Mouse (Mus musculus) forebrain, embryonic 16.5 days (tissue): ENCODE data around the gene Uggt1. TPM values are rescaled to one million over a fixed set of nuclear protein-coding genes. Genes with fewer than 3 reads are reported as not detected.

Source experiments
- ATAC-seq: fragments of 200-750 bp; cut with Nextera tagmentation; 2 replicates; pipeline ENCODE4 v1.8.0; 2017; ENCODE audit warnings: mild to moderate bottlenecking, moderate library complexity
- H3K27ac ChIP-seq: fragments of 300-500 bp; sonication (generic); 2 replicates; pipeline ENCODE4 v1.5.1; 2014; ENCODE audit warnings: low read length, control low read depth
- H3K27me3 ChIP-seq: fragments of 300-500 bp; sonication (generic); replicated peaks from 2 replicates; pipeline ENCODE4 v1.6.1; 2014; ENCODE audit warnings: low read length; ENCODE audit not compliant: control insufficient read depth, insufficient read depth
- H3K36me3 ChIP-seq: fragments of 300-500 bp; sonication (generic); 2 replicates; pipeline ENCODE4 v1.6.1; 2014; ENCODE audit not compliant: control insufficient read depth, insufficient read depth
- H3K4me1 ChIP-seq: fragments of 300-500 bp; sonication (generic); replicated peaks from 2 replicates; pipeline ENCODE4 v1.6.1; 2014; ENCODE audit warnings: low read length; ENCODE audit not compliant: control insufficient read depth, insufficient read depth
- H3K4me2 ChIP-seq: fragments of 300-500 bp; sonication (generic); 2 replicates; pipeline ENCODE4 v1.6.1; 2014; ENCODE audit warnings: mild to moderate bottlenecking, low read length, control low read depth
- H3K4me3 ChIP-seq: fragments of 300-500 bp; sonication (generic); replicated peaks from 2 replicates; pipeline ENCODE4 v1.5.1; 2014; ENCODE audit warnings: mild to moderate bottlenecking, low read length, control low read depth
- H3K9ac ChIP-seq: fragments of 300-500 bp; sonication (generic); replicated peaks from 2 replicates; pipeline ENCODE4 v1.6.1; 2014; ENCODE audit warnings: low read depth, low read length, control low read depth
- H3K9me3 ChIP-seq: fragments of 300-500 bp; sonication (generic); 2 replicates; pipeline ENCODE4 v1.6.1; 2016; ENCODE audit warnings: low read length; ENCODE audit not compliant: control insufficient read depth
- WGBS: fragments of 180-500 bp; shearing (Covaris S2); extraction: QIAGEN DNeasy Blood & Tissue Kit; methylation state at CpG from one replicate; pipeline ENCODE4 v1.1.7; 2014; 5-methylcytosine and 5-hydroxymethylcytosine counted together
- polyA plus RNA-seq: library from polyadenylated mRNA; unstranded; fragments of >200 nt; fragmentation: Nextera tagmentation; extraction: Ambion mirVana; gene quantifications from 2 replicates; pipeline ENCODE4 v1.2.1, GENCODE M21; 2015

Gene Uggt1
- polyA plus RNA-seq, 1 experiment from 2014 or later = 50.8 TPM

DNA sequence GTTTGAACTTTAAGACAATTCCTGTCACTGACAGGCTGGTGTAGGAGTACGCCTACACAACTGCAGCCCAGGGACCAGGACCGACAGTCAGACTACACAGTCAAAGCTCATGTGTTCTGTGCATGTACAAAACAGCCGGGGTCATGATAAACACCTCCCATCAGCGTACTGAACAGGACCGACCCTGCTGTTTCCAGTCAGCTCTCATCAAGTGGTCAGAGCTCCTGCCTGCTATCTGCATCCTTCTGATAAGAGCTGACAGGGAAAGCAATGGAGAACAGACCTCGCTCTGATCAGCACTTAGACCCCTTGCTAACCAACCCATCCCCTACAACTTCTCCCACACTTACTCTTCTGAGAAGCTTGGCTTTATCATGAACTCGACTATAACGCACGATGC is 83.3 kb downstream of the Uggt1 start:
- no peaks in the 10 kb centered on the region for H3K9me3 ChIP-seq
- H3K9ac ChIP-seq = no peak overlapping the region
- peaks cover 24% of the 10 kb centered on the region; the same call in 1 of the 2 replicates for H3K36me3 ChIP-seq
- no peak overlapping the region for H3K4me2 ChIP-seq
- H3K4me3 ChIP-seq = no peak overlapping the region
- H3K27ac ChIP-seq = no peak overlapping the region
- H3K27me3 ChIP-seq = no peaks in the 10 kb centered on the region
- WGBS = 93% methylated on average over 9 of the region's 9 CpGs
- no peak for ATAC-seq
- H3K4me1 ChIP-seq = no peaks in the 10 kb centered on the region

DNA sequence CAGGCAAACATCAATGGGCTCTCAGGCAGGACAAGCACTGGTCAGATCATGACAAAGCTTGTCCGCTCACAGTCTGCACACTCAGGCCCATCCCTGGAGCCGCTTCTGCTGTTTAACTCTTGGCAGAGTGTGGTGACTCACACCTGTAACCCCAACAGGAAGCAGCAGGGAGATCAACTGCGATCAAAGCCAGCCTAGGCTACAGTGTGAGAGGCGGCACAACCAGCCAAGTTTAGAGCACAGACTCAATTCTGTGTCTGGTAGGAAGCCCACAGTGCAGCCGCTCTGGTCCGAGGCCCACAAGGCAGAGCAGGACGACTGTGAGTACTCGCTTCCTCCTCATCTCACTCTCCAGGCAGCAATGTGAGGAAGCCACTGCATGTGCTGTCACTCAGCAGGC is 84.3 kb downstream of the Uggt1 start:
- Histone ChIP-seq H3K36me3 (peaks cover 24% of the 10 kb centered on the region), H3K4me3 (no peak overlapping the region), H3K9me3 (no peaks in the 10 kb centered on the region), H3K4me1 (no peaks in the 10 kb centered on the region), H3K27me3 (no peaks in the 10 kb centered on the region), H3K4me2 (no peak overlapping the region), H3K9ac (no peak overlapping the region), H3K27ac (no peak overlapping the region)
- no peak for ATAC-seq
- 96% methylated on average over 8 of the region's 8 CpGs for WGBS

DNA sequence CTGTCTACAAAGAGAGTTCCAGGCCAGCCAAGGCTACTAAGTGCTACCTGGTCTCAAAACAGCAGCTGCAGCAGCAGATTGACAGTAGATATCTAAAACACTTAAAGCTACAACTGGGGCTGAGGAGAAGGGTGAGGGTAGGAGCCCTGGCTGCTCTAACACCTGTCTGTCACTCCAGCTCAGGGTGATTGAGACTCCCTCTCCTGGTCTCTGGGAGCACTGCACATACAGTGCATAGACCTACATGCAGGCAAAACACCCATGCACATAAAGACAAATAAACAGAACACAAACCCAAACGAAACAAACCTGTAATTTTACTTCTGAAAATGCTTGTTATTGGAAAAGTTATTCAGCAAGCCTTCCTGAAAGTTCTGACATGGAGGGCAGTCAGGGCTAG is 95.1 kb downstream of the Uggt1 start:
- H3K4me3 ChIP-seq = no peak overlapping the region
- WGBS = 79% methylated on average over 1 of the region's 1 CpGs
- no peak for ATAC-seq

DNA sequence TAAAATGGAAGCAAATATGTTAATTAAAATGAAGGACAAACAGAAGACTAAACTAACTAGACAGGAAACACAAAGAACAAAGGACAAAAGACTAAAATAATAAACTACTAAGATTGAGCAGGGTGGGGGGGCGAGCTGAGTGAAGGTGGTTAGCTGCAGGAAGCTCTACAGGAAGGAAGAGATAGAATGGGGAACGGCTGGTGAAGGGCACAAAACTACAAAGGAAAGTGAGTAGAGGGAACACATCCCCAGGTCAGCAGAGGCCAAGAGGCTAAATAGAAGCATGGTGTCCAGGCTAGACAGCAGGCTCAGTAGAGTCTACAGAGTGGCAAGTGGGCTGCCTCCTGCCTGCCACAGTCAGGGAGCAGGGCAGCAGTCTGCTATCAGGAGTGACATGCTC is 95.7 kb downstream of the Uggt1 start:
- ATAC-seq = no peak
- Histone ChIP-seq H3K9ac (no peak overlapping the region), H3K27me3 (no peaks in the 10 kb centered on the region), H3K36me3 (peaks cover 28% of the 10 kb centered on the region), H3K4me1 (no peaks in the 10 kb centered on the region), H3K4me3 (no peak overlapping the region), H3K4me2 (no peak overlapping the region), H3K27ac (no peak overlapping the region), H3K9me3 (no peaks in the 10 kb centered on the region)
- WGBS = 76% methylated on average over 2 of the region's 2 CpGs

More for the DNA sequence above, 95.1 kb downstream of the Uggt1 start:
- H3K9me3 ChIP-seq = no peaks in the 10 kb centered on the region
- H3K27me3 ChIP-seq = no peaks in the 10 kb centered on the region
- H3K9ac ChIP-seq = no peak overlapping the region
- H3K4me1 ChIP-seq = no peaks in the 10 kb centered on the region
- peaks cover 26% of the 10 kb centered on the region for H3K36me3 ChIP-seq
- H3K27ac ChIP-seq = no peak overlapping the region
- H3K4me2 ChIP-seq = no peak overlapping the region

DNA sequence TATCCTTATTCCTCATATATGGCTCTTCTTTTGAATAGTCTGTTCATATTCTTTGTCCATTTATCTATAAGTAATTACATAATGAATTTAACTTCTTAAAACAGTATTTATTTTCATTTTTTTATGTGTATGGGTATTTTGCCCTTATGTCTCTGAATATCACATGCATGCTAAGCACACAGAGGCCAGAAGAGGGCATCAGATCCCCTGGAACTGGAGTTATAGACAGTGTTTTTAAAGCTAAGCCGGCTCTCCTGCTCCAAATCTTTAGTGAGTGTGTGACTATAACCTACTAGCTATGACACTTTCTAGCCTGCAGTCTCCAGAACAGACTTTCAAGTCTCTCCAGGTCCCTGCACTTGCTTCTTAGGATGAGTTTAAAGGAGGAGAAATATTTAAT is 99.5 kb downstream of the Uggt1 start:
- WGBS = 25% methylated on average over 1 of the region's 1 CpGs
- H3K36me3 ChIP-seq = peaks cover 24% of the 10 kb centered on the region

DNA sequence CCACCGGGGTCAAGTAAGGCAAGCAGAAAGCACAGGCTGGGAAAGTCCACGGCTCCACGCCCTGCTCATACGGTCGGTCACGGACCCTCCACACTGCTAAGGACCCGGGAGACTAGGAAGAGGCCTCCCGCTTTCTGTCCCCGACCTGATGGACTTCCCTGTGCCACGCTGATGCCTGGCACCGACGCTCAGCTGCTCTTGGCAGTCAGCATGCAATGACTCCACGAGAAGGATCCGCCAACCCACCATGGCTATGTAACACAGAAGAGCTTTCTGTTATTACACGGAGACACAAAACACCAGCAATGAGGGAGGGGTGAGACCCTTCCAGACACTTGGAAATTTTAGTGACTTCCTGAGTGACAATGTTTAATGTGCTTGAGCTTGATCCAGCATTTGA is 104.2 kb downstream of the Uggt1 start:
- no peak overlapping the region for H3K9ac ChIP-seq
- H3K27me3 ChIP-seq = no peaks in the 10 kb centered on the region
- no peak overlapping the region for H3K4me3 ChIP-seq
- WGBS = 89% methylated on average over 15 of the region's 15 CpGs
- H3K36me3 ChIP-seq = peaks cover 15% of the 10 kb centered on the region
- H3K4me1 ChIP-seq = no peaks in the 10 kb centered on the region
- no peaks in the 10 kb centered on the region for H3K9me3 ChIP-seq
- H3K27ac ChIP-seq = no peak overlapping the region
- H3K4me2 ChIP-seq = no peak overlapping the region
- ATAC-seq = no peak

More for the DNA sequence above, 99.5 kb downstream of the Uggt1 start:
- Histone ChIP-seq H3K27ac (no peak overlapping the region), H3K9me3 (no peaks in the 10 kb centered on the region), H3K4me1 (no peaks in the 10 kb centered on the region), H3K27me3 (no peaks in the 10 kb centered on the region), H3K4me3 (no peak overlapping the region), H3K4me2 (no peak overlapping the region), H3K9ac (no peak overlapping the region)
- no peak for ATAC-seq

DNA sequence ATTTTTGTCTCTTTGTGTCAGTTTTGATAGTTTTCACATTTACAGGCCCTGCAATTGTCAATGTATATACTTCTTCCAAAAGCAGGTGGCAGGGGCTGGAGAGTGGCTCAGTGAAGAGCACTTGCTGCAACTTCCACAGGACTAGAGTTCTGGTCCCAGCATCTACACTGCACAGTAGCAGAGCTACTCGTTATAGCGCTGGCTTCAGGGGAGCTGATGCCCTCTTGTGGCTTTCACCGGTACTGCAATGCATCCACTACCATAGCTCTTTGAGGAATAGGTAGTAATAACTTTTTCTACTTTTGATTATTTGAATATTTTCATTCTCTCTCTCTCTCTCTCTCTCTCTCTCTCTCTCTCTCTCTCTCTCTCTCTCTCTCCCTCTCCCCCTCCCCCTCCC is 109.9 kb downstream of the Uggt1 start:
- no peaks in the 10 kb centered on the region for H3K27me3 ChIP-seq
- H3K9ac ChIP-seq = no peak overlapping the region
- no peak overlapping the region for H3K4me3 ChIP-seq
- H3K4me1 ChIP-seq = no peaks in the 10 kb centered on the region
- no peak overlapping the region for H3K27ac ChIP-seq
- H3K4me2 ChIP-seq = no peak overlapping the region
- peak; percentile 61 for ATAC-seq
- H3K9me3 ChIP-seq = no peaks in the 10 kb centered on the region
- no peaks in the 10 kb centered on the region for H3K36me3 ChIP-seq
- WGBS = 3% methylated on average over 3 of the region's 3 CpGs

DNA sequence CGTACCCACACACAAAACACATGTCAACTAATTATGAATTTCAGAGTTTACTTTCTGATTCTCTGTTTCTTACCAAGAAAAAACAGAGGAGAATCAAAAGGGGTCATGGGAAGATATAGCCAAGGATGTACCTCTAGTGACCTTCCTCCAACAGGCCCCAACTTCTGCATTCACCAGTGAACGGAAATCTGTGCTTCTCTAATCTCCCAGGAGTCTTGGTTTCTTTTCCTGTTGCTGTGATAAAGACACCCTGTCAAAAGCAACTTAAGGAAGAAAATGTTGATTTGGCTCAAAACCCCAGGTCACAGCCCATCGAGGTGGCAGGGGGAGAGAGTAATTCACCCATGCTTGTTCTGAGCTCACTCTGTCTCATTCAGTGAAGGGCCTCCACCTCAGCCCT is 110.9 kb downstream of the Uggt1 start:
- no peaks in the 10 kb centered on the region for H3K4me1 ChIP-seq
- H3K4me3 ChIP-seq = no peak overlapping the region
- WGBS = 83% methylated on average over 3 of the region's 3 CpGs
- H3K27ac ChIP-seq = no peak overlapping the region
- no peaks in the 10 kb centered on the region for H3K9me3 ChIP-seq
- H3K36me3 ChIP-seq = no peaks in the 10 kb centered on the region
- H3K27me3 ChIP-seq = no peaks in the 10 kb centered on the region
- no peak overlapping the region for H3K9ac ChIP-seq
- no peak for ATAC-seq
- H3K4me2 ChIP-seq = no peak overlapping the region

DNA sequence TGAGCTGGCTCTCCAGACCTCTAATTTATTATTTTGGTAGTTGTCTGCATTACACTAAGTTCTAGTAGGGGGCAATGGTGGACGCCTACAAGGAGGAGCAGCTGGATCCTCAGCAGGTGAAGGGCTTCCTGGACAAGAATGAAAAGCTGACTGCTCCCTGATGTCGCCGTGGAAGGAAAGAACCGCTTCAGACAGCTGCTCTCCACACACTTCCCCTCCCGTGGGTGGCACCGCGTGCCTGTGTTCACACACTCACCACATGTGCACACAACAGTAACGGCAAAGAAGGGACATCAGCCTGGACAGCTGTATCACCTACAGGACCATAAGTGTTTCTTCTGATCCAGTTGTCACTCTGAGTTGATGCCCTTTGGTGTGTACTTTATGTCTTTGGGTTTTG is 111.5 kb downstream of the Uggt1 start:
- Histone ChIP-seq H3K4me1 (no peaks in the 10 kb centered on the region), H3K4me3 (no peak overlapping the region), H3K9me3 (no peaks in the 10 kb centered on the region), H3K27me3 (no peaks in the 10 kb centered on the region), H3K4me2 (no peak overlapping the region), H3K27ac (no peak overlapping the region), H3K36me3 (no peaks in the 10 kb centered on the region), H3K9ac (no peak overlapping the region)
- WGBS = 83% methylated on average over 8 of the region's 8 CpGs
- no peak for ATAC-seq

DNA sequence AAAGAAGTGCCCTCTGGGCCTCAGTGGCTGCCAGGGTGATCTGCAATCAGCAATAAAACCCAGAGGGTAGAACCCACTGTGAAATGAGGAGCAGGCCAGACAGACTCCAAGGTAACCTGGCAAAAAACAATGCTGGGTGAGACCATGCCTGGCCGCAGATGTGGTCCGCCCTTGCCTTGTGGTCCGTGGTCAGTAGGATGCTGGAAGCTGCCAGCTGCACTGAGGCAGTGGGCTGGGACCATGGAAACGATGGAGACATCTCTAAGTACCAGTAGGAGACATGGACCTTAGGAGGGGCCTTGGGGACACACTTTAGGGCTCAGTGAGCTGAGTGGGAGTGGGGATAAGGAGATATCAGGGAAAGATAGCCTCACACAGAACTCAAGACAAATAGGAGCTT is 112.3 kb downstream of the Uggt1 start:
- Histone ChIP-seq H3K4me1 (no peaks in the 10 kb centered on the region), H3K36me3 (no peaks in the 10 kb centered on the region), H3K4me3 (no peak overlapping the region), H3K27me3 (no peaks in the 10 kb centered on the region), H3K9me3 (no peaks in the 10 kb centered on the region), H3K4me2 (no peak overlapping the region), H3K9ac (no peak overlapping the region), H3K27ac (no peak overlapping the region)
- 86% methylated on average over 4 of the region's 4 CpGs for WGBS
- no peak for ATAC-seq
